Mouse (Mus musculus) olfactory bulb, adult 2 months (tissue): ENCODE results near the gene Pdzd2. TPM values are rescaled to one million over a fixed set of nuclear protein-coding genes. Genes with fewer than 3 reads are reported as not detected.

Experiments
- H3K27ac ChIP-seq: fragments of 200-500 bp; 2 replicates; pipeline ENCODE4 v1.5.1; 2012; ENCODE audit warnings: low read depth, low read length; ENCODE audit not compliant: insufficient read depth
- H3K4me1 ChIP-seq: fragments of 200-500 bp; 2 replicates; pipeline ENCODE4 v1.6.1; 2012; ENCODE audit warnings: low read length; ENCODE audit not compliant: control insufficient read depth, insufficient read depth
- H3K4me3 ChIP-seq: fragments of 200-500 bp; 2 replicates; pipeline ENCODE4 v1.5.1; 2012; ENCODE audit warnings: mild to moderate bottlenecking, low read depth, low read length, moderate library complexity; ENCODE audit not compliant: insufficient read depth
- CTCF ChIP-seq: fragments of 200-500 bp; IDR thresholded peaks from 2 replicates; pipeline ENCODE4 v1.5.1; 2012; ENCODE audit warnings: low read depth, mild to moderate bottlenecking, low read length, moderate library complexity; ENCODE audit not compliant: insufficient read depth
- POLR2A ChIP-seq: fragments of 200-500 bp; IDR thresholded peaks from 2 replicates; pipeline ENCODE4 v1.6.1; 2012; ENCODE audit warnings: mild to moderate bottlenecking, low read depth, low read length, moderate library complexity; ENCODE audit not compliant: insufficient read depth
- WGBS: fragments of 180-500 bp; shearing (Covaris S2); methylation state at CpG from one replicate; pipeline ENCODE4 v1.1.7; 2018; 5-methylcytosine and 5-hydroxymethylcytosine counted together
- polyA plus RNA-seq: library from polyadenylated mRNA; stranded (reverse); fragments of >200 nt; gene quantifications from 2 replicates; pipeline ENCODE4 v1.2.4, GENCODE M21; 2012; ENCODE audit warnings: low replicate concordance; ENCODE audit not compliant: missing spikeins, insufficient read depth, insufficient read length

Gene Pdzd2
- polyA plus RNA-seq, 1 experiment = not detected

DNA sequence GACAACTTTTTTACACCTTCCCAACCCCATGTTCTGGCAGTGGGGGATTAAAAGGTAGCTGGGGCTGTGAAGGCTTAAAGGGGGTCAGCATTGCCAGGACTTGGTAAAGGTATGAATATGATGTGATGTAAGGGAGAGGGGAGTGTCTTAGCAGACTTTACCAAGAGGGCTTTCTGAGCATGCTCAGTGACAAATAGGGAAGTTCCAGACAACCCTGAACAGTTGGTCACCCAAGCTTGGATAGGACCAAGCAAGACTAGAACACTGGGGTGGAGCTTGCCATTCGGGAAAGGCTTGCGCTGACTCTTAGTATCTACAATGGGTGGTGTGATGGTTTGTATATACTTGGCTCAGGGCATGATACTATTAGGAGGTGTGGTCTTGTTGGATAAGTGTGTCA lies 286.4 kb downstream of the Pdzd2 start:
- H3K4me1 ChIP-seq = peaks cover 7% of the 10 kb centered on the region
- no peak overlapping the region for H3K27ac ChIP-seq
- 95% methylated on average over 2 of the region's 2 CpGs for WGBS
- no peak overlapping the region for H3K4me3 ChIP-seq
- no peak for TF ChIP-seq CTCF
- no peak for TF ChIP-seq POLR2A

DNA sequence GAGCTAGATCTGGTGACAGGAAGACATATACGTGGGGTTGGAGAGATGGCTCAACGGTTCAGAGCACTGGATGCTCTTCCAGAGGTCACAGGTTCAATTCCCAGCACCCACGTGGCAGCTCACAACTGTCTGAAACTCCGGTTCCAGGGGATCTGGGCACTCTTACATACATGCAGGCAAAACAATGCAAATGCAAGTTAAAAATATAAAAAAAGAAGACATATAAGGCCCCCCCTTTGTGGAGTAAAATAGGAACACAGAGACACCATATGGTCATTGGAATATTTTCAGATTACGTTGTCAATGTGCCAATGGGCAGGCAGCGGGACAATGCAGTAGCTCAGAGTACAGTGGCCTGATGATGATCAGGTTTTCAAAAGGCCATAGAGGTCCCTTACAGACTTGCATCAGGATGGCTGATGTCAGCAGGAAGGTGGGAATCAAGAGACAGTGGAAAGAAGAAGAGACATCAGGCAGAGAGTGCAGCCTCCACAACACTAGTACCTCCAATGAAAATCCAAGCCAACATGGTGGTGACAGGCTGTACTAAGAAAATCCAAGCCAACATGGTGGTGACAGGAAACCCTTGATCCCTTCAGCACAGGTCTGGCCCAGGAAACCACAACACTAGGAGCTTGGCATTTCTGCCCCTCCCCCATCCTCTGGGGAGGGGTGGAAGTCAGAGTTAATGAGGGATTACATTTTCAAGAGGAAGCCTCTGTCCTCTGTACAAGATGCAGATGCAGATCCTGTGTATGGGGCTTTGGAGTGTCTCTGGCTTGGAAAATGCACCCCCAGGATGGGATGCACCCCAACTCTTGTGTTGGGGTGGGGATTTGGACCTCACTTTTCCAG lies 287.4 kb downstream of the Pdzd2 start:
- 88% methylated on average over 6 of the region's 6 CpGs for WGBS
- no peak for TF ChIP-seq CTCF
- no peak for TF ChIP-seq POLR2A
- Histone ChIP-seq H3K4me1 (peaks cover 11% of the 10 kb centered on the region), H3K4me3 (no peak overlapping the region), H3K27ac (no peak overlapping the region)

DNA sequence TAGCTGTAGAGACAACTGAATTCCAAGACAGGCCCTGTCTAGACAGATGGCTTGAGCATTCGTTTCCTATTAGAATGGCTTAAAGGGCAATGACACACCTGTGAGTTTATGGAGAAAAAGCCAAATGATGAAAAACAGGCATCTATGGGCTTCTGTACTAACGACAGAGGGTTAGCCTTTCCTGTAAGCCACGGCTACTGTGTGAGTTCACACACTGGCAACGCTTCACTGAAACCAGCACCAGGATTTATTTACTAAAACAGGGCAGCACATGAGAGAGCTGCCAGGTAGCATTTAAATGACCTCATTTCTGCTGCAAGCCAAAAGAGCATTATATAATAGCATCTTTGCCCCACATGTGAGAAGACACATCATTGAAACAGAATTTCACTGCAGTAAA lies 288.3 kb downstream of the Pdzd2 start:
- Histone ChIP-seq H3K27ac (no peak overlapping the region), H3K4me1 (peaks cover 14% of the 10 kb centered on the region), H3K4me3 (no peak overlapping the region)
- no peak for TF ChIP-seq CTCF
- TF ChIP-seq POLR2A = no peak
- 60% methylated on average over 4 of the region's 4 CpGs for WGBS

DNA sequence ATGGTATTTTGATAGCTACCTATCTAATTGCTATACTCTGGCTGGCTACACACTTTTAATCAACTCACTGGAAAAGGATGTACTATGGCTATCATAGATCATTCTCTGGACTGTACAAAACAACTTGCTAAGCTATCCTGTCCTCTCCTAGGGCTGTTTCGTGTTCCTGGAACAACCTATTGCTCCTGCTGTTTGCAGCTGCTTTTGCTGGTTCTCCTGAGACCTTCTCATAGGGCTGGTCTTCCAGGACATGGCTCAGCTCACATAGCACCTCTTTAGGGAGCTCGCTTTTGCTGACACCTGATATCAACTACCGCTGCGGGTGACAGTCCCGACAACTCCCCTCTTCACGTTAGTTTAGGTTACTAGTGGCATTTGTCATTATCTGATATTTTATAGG lies 288.9 kb downstream of the Pdzd2 start:
- Histone ChIP-seq H3K4me3 (no peak overlapping the region), H3K27ac (no peak overlapping the region), H3K4me1 (peaks cover 14% of the 10 kb centered on the region)
- TF ChIP-seq POLR2A (no peak), CTCF (no peak)
- WGBS = 93% methylated on average over 6 of the region's 6 CpGs

DNA sequence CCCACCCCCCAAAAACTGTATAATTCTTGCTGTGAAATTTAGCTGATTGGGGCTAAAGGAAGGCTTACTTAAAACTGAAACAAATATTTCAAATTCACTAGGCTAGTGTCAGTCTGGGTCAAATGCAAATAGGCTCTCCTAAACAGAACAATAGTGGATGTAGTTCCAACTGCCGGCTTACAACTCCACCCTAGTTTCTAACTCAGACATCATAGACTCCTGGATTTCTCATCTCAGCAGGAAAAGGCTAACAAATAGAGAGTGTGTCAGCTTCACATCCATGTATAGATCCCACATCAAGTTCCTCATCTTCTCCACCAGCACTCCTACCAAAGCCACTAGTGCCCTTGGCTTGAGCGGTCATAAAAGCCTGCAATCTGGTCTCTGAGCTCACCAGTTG lies 290.4 kb downstream of the Pdzd2 start:
- no peak overlapping the region for H3K27ac ChIP-seq
- H3K4me3 ChIP-seq = no peak overlapping the region
- 89% methylated on average over 2 of the region's 2 CpGs for WGBS
- TF ChIP-seq POLR2A (no peak), CTCF (no peak)
- peaks cover 14% of the 10 kb centered on the region for H3K4me1 ChIP-seq

DNA sequence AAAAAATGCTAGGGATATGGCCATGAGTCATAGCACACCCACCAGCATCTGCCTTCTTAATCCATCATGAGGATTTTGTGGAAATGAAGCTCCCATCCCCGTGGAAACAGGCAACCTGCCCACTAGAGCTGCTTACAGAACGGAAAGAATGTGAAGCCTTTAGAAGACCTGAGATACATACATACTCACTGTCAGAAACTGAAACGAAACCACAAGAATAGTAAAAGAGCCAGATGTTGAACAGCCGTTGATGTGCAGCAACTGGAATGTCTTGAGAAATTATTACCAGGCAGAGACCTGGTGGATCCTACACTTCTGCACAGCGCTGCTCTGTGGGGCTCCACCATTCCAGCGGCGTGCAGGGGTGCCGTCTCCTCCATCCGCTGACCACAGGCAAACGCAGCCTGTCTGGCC lies 292.7 kb downstream of the Pdzd2 start:
- TF ChIP-seq POLR2A = no peak
- no peak for TF ChIP-seq CTCF
- peaks cover 7% of the 10 kb centered on the region for H3K4me1 ChIP-seq
- WGBS = 73% methylated on average over 10 of the region's 10 CpGs
- no peak overlapping the region for H3K4me3 ChIP-seq
- H3K27ac ChIP-seq = no peak overlapping the region

DNA sequence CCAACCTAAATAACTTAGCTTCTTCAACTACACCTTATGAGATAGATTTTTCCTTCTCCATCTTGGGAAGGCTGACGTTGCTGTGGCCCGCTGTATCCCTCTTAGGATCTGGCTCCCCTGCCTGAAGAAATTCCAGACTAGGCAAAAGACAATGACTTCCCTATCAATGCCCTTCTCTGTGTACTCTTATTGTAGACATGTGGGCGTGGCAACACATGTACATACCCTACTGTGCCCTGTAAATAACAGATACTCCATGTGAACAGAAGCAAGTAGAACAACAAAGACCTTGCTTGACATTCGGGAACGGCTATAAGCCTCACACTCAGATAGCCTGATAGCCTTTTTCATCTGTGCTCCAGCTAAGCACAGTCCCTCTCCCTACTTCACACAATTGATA lies 295.2 kb downstream of the Pdzd2 start:
- no peak overlapping the region for H3K4me3 ChIP-seq
- H3K27ac ChIP-seq = no peak overlapping the region
- peaks cover 6% of the 10 kb centered on the region for H3K4me1 ChIP-seq
- TF ChIP-seq CTCF (no peak), POLR2A (no peak)
- 76% methylated on average over 5 of the region's 5 CpGs for WGBS

DNA sequence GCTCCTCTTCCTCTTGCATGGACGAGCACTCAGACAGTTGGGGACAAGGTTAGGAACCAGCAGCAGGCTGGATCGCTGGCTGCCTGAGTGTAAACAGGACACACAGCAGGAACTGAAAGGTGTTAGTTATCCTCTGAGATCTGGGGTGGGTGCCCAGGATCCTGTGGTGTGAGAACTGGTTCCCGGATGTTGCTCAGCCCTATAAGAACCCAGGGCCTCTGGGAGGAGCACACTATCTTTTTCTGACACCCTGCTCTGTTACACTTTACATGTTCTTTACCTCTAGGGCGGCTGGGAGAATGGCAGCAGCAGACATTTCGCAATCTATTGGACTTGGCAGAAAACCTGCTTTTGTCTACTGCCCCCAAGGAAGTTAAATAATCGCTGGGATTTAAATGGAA lies 300.4 kb downstream of the Pdzd2 start:
- whole genome bisulfite sequencing = 59% methylated on average over 6 of the region's 6 CpGs

DNA sequence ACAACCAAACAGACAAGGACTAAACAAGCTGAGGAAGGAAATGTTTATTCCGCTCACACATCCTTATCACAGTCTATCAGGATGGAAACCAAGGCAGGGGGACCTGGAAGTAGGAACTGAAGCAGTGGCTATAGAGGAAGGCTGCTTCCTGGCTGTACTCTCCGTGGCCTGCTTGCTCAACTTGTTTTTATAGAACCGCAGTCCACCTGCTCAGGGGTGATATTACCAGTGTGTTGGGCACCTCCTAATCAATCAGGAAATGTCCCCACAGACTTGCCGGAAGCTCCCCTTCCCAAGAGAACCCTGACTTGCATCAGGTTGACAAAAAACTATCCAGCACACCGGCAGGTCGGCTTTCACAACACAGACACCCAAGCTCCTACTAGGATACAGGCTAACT lies 301.0 kb downstream of the Pdzd2 start:
- no peak for TF ChIP-seq POLR2A
- no peak for TF ChIP-seq CTCF
- 91% methylated on average over 6 of the region's 6 CpGs for WGBS
- Histone ChIP-seq H3K4me1 (peaks cover 10% of the 10 kb centered on the region), H3K4me3 (no peak overlapping the region), H3K27ac (no peak overlapping the region)

More for the DNA sequence above, 300.4 kb downstream of the Pdzd2 start:
- Histone ChIP-seq H3K27ac (no peak overlapping the region), H3K4me3 (no peak overlapping the region), H3K4me1 (peaks cover 7% of the 10 kb centered on the region)
- TF ChIP-seq POLR2A (no peak), CTCF (no peak)

DNA sequence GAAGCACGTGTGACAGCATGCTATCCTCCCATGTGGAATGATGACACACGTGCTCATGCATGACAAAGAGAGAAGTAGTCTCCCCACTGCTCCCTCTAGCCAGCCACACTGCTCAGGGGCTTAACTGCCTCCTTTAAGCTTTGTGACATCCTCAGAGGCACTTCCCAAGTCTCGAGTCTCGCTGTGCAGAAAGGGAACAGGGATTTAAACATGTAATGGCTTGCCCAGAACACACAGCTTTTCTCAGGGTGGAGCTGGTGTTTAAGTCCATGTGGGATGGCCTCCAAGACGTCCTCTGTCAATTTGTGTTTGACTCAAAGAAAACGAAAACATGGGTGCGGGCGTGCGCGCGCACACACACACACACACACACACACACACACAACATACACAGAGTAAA lies 301.6 kb downstream of the Pdzd2 start:
- no peak overlapping the region for H3K27ac ChIP-seq
- H3K4me1 ChIP-seq = peaks cover 10% of the 10 kb centered on the region
- no peak overlapping the region for H3K4me3 ChIP-seq
- 88% methylated on average over 11 of the region's 11 CpGs for WGBS
- TF ChIP-seq POLR2A (no peak), CTCF (no peak)
